Mouse (Mus musculus) embryonic facial prominence, embryonic 15.5 days (tissue): ENCODE data around the gene Rph3al. TPM values are rescaled to one million over a fixed set of nuclear protein-coding genes. Genes with fewer than 3 reads are reported as not detected.

Experiments
- ATAC-seq: fragments of 200-750 bp; cut with Nextera tagmentation; 2 replicates; pipeline ENCODE4 v1.8.0; 2017; ENCODE audit warnings: low read depth, moderate TSS enrichment; ENCODE audit not compliant: insufficient number of reproducible peaks, low FRiP score, low TSS enrichment
- H3K27ac ChIP-seq: fragments of 300-500 bp; sonication (generic); replicated peaks from 2 replicates; pipeline ENCODE4 v1.5.1; 2015; ENCODE audit warnings: mild to moderate bottlenecking, inconsistent platforms
- H3K27me3 ChIP-seq: fragments of 300-500 bp; sonication (generic); 2 replicates; pipeline ENCODE4 v1.6.1; 2015; ENCODE audit warnings: inconsistent platforms
- H3K36me3 ChIP-seq: fragments of 300-500 bp; sonication (generic); 2 replicates; pipeline ENCODE4 v1.6.1; 2015; ENCODE audit warnings: mild to moderate bottlenecking, inconsistent platforms
- H3K4me1 ChIP-seq: fragments of 300-500 bp; sonication (generic); 2 replicates; pipeline ENCODE4 v1.6.1; 2015; ENCODE audit warnings: inconsistent platforms
- H3K4me2 ChIP-seq: fragments of 300-500 bp; sonication (generic); replicated peaks from 2 replicates; pipeline ENCODE4 v1.6.1; 2015; ENCODE audit warnings: mild to moderate bottlenecking, inconsistent platforms
- H3K4me3 ChIP-seq: fragments of 300-500 bp; sonication (generic); replicated peaks from 2 replicates; pipeline ENCODE4 v1.5.1; 2015; ENCODE audit warnings: mild to moderate bottlenecking, inconsistent platforms
- H3K9ac ChIP-seq: fragments of 300-500 bp; sonication (generic); 2 replicates; pipeline ENCODE4 v1.6.1; 2015; ENCODE audit warnings: inconsistent platforms
- H3K9me3 ChIP-seq: fragments of 300-500 bp; sonication (generic); replicated peaks from 2 replicates; pipeline ENCODE4 v1.6.1; 2016; ENCODE audit warnings: inconsistent platforms
- WGBS: fragments of 180-500 bp; shearing (Covaris S2); methylation state at CpG from one replicate; pipeline ENCODE4 v1.1.7; 2015; 5-methylcytosine and 5-hydroxymethylcytosine counted together
- polyA plus RNA-seq: library from polyadenylated mRNA; unstranded; fragments of >200 nt; fragmentation: Nextera tagmentation; extraction: Ambion mirVana; gene quantifications from 2 replicates; pipeline ENCODE4 v1.2.1, GENCODE M21; 2015

The Rph3al gene
- polyA plus RNA-seq, 1 experiment from 2014 or later = 3.6 TPM

DNA sequence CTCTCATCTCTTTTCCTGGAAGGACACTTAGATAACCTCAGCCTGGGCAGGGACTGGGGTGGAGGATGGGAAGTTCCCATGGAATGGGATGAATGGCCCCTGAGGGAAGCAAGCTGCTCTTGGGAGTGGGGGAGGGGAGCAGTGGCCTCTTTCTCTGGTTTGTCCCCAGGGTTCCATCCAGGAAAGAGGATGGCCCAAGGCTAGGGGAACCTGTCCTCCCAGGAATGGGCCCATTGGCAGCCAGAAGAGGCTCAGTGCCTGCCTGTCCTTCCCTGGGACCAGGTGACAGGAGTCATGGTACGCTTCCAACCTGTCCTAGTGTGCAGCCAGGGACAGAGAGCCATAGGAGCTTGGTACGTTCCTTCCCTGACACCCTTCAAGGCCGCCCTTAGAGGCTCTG is 96.7 kb downstream of the Rph3al start:
- H3K4me1 ChIP-seq = 0 out of 2 replicates have a peak, but pooled peaks cover 9% of the 10 kb centered on the region
- no peak for ATAC-seq

DNA sequence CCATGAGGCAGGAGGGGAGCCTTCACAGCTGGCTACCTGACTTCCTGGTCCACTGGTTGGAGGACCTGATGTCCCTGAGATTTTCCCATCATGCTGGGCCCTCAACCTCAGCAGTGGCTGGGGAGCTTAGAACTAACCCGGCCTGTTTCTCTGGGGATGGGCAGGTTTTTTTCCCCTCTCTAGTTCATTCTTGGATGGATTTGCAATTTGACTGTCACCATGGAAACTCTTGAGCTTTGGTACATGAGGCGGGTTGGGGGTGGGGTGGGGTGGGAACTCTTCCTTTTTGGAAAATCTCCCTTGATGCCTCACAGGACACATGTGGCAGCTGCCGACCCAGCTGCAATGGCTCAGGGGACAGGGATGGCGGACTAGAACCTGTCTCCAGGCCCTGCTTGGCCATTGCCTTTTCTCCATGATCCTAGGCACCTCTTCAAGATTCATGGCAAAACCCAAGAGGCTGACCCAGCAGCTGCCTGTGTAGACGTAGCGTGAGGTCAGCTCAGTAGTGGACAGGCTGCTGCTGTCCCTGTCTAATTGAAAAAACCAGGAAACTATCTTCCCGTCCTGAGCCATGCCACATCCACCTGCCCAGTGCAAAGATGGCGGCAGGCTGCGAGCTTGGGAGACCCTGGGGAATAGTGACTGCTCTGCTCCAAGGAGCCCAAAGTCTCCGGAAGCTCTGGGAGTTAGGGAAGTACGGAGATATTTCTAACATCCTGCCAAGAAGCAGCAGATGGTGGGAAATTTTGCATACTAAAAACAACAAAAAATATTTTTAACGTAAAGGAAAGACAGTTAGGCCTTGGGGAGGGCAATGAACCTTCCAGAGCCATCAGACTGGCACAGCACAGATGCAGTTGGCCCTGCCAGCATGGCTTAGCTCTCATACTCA is 98.4 kb downstream of the Rph3al start:
- H3K36me3 ChIP-seq = no peaks in the 10 kb centered on the region
- H3K27me3 ChIP-seq = no peaks in the 10 kb centered on the region
- ATAC-seq = no peak
- H3K4me1 ChIP-seq = 0 out of 2 replicates have a peak, but pooled peaks cover 9% of the 10 kb centered on the region
- H3K4me3 ChIP-seq = no peak overlapping the region
- H3K9ac ChIP-seq = no peak overlapping the region
- H3K27ac ChIP-seq = no peak overlapping the region
- no peak overlapping the region for H3K4me2 ChIP-seq
- WGBS = 57% methylated on average over 12 of the region's 12 CpGs
- H3K9me3 ChIP-seq = no peaks in the 10 kb centered on the region

More for the DNA sequence above, 96.7 kb downstream of the Rph3al start:
- no peak overlapping the region for H3K4me2 ChIP-seq
- no peaks in the 10 kb centered on the region for H3K9me3 ChIP-seq
- no peaks in the 10 kb centered on the region for H3K27me3 ChIP-seq
- no peak overlapping the region for H3K27ac ChIP-seq
- H3K4me3 ChIP-seq = no peak overlapping the region
- no peaks in the 10 kb centered on the region for H3K36me3 ChIP-seq
- 78% methylated on average over 3 of the region's 3 CpGs for WGBS
- H3K9ac ChIP-seq = no peak overlapping the region

DNA sequence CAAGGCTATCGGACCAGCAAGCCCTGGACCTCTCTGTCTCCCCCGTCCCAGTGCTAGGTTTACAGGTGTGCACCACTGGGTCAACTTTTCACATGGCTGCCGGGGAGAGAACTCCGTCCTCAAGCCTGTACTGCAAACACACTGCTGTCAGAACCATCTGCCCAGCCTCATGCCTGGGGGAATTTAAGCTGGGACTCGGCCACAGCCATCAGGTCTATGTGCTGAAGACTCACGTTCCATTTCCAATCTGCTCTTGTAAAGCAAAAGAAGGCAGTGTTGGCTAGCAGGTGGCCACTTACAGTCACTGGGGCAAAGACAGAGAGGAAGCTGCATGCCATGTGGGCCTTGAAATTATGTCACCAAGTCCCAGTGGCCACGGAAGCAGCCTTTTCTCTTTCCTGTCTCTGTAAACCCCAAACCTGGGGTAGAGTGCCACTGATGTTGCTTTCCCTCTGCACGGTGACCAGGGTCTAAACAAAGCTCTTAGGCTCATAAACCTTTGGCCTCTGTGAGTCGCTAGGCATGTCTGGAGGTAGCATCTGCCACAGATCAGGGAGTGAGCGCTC is 99.3 kb downstream of the Rph3al start:
- Histone ChIP-seq H3K9me3 (no peaks in the 10 kb centered on the region), H3K27me3 (no peaks in the 10 kb centered on the region), H3K9ac (no peak overlapping the region), H3K27ac (no peak overlapping the region), H3K4me3 (no peak overlapping the region), H3K4me2 (no peak overlapping the region), H3K36me3 (no peaks in the 10 kb centered on the region), H3K4me1 (0 out of 2 replicates have a peak, but pooled peaks cover 9% of the 10 kb centered on the region)
- WGBS = 68% methylated on average over 10 of the region's 10 CpGs
- ATAC-seq = no peak

DNA sequence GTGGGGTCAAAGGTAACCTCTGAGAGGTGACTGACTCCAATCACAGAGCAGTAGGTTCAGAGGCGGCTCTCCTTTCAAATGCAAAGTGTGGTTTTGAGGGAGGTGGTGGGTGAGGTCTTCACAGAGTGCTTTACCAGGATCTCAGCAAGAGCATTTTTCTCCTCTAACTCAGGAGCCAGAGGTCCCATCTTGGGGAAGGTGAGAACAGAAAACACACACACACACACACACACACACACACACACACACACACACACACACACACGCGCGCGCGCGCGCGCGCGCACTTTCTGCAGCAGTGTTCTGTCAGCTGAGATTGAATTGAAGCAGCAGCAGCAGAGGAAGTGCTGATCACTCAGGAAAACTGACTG is 102.0 kb downstream of the Rph3al start:
- WGBS = 81% methylated on average over 11 of the region's 11 CpGs
- no peak for ATAC-seq
- H3K36me3 ChIP-seq = no peaks in the 10 kb centered on the region
- H3K9ac ChIP-seq = no peak overlapping the region
- no peak overlapping the region for H3K27ac ChIP-seq
- no peak overlapping the region for H3K4me3 ChIP-seq
- H3K9me3 ChIP-seq = no peaks in the 10 kb centered on the region
- no peak overlapping the region for H3K4me2 ChIP-seq
- H3K4me1 ChIP-seq = 0 out of 2 replicates have a peak, but pooled peaks cover 4% of the 10 kb centered on the region
- H3K27me3 ChIP-seq = no peaks in the 10 kb centered on the region

DNA sequence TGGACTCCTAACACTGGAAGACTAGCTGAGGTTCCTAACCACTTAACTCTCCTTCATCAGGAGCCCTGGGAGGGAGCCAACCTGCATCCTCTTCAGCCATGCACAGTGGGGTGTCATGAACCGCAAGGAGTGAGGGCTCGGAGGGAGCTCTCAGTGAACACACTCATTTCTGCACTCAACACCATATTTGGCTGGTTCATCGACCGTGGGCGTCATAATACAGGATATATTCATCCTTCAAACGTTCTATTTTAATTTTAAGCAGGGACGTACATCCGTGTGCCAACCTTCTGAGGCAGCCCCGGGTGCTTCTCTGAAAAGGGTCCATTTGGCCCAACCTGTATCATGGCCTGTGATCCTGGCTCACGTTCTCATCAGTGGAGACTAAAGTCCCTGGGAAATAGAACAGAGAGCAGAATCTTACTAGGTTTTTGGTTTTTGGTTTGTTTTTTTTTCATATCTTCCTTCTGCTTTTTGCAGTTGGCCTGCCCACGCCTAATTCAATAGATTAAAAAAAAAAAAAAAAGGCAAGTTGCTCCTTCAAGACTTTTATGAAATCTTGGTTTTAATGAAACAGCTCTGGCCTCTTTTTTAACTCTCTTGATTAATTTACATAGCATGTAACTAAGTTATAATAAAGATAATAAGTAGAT is 102.5 kb downstream of the Rph3al start:
- no peaks in the 10 kb centered on the region for H3K27me3 ChIP-seq
- ATAC-seq = no peak
- H3K27ac ChIP-seq = no peak overlapping the region
- no peak overlapping the region for H3K4me3 ChIP-seq
- H3K9me3 ChIP-seq = no peaks in the 10 kb centered on the region
- H3K4me2 ChIP-seq = no peak overlapping the region
- no peaks in the 10 kb centered on the region for H3K36me3 ChIP-seq
- H3K4me1 ChIP-seq = 0 out of 2 replicates have a peak, but pooled peaks cover 4% of the 10 kb centered on the region
- WGBS = 80% methylated on average over 11 of the region's 11 CpGs
- H3K9ac ChIP-seq = no peak overlapping the region

DNA sequence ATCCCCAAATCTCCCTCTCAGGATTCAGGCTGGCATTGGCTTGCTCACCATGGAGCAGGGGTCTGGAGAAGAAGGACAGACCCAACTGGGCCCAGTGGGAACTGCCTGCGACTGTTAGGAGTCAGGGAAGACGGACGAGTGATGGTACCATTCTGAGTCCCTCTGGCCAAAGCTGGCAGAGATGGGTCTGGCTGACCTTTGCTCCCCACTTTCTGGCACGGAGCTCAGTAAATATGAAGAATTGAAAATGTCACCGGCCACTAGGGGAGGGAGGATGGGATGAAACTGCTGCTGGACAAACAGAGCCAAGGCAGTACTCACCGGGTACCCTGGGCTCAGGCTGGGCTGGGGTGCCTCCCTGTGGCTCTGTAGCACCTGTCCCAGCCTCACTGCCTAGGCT is 105.1 kb downstream of the Rph3al start:
- Histone ChIP-seq H3K27me3 (no peaks in the 10 kb centered on the region), H3K4me3 (no peak overlapping the region), H3K36me3 (no peaks in the 10 kb centered on the region), H3K9me3 (no peaks in the 10 kb centered on the region), H3K9ac (no peak overlapping the region), H3K4me1 (no peaks in the 10 kb centered on the region), H3K4me2 (no peak overlapping the region), H3K27ac (no peak overlapping the region)
- no peak for ATAC-seq
- WGBS = 79% methylated on average over 6 of the region's 6 CpGs

DNA sequence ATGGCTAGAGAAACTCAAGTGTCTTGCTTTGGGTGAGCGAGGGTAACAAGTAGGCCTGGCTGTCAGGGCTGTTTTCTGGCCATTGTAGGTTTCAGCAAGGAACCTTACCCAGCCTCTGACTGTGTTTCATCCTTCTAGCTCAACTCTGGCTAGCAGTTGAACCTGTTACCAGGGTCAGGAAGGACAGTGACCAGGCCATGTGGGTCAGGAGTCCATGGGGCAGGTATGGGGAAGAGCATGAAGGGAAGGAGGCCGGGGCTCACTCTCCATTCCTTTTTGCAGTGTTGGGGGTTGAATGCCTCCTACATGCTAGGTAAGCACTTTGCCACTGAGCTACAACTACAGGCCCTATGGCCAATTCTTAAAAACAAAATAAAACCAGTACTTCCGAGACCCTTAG is 107.8 kb downstream of the Rph3al start:
- H3K4me3 ChIP-seq = no peak overlapping the region
- 89% methylated on average over 3 of the region's 3 CpGs for WGBS
- no peak overlapping the region for H3K27ac ChIP-seq
- ATAC-seq = no peak
- no peaks in the 10 kb centered on the region for H3K4me1 ChIP-seq
- H3K4me2 ChIP-seq = no peak overlapping the region
- no peaks in the 10 kb centered on the region for H3K27me3 ChIP-seq
- no peaks in the 10 kb centered on the region for H3K9me3 ChIP-seq
- no peaks in the 10 kb centered on the region for H3K36me3 ChIP-seq
- no peak overlapping the region for H3K9ac ChIP-seq

DNA sequence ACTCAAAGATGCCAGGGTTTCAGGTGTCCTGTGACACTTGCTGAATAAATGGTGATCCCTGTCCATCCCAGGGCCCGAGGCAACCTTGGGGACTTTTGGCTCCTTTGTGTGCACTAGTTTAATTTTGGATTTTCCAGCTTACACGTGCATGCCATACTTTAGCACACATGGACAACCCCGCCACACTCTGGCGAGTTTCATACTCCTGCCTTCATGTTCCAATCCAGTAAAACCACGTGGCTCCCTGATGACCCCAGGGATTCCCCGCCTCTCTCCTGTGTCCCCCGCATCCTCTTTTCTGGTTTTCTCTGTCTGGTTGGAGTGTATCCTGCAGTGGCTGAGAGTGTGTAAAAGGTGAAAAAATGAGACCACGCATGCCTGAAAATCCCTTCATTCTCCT is 110.8 kb downstream of the Rph3al start:
- WGBS = 67% methylated on average over 8 of the region's 8 CpGs
- H3K4me2 ChIP-seq = no peak overlapping the region
- ATAC-seq = no peak

DNA sequence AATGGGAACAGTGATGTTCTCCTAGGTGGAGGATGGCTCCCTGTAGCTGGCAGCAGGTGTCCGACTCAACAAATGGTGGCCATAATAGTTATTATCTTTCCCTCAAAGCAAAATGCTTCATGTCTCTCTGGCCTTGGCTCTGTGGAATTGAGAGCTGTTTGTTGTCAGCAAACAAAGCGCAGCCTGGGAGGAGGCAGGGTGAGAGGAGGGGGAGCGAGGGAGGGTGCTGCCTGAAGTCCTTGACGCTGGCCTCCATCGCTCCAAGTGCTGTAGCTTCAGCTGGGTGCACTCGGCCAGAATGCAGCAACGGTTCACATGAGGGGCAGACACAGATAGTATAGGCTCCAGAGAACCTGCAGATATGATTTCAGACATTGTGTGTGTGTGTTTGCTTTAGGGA is 114.7 kb downstream of the Rph3al start:
- H3K36me3 ChIP-seq = no peaks in the 10 kb centered on the region
- no peak overlapping the region for H3K4me2 ChIP-seq
- WGBS = 64% methylated on average over 7 of the region's 7 CpGs
- no peaks in the 10 kb centered on the region for H3K9me3 ChIP-seq
- H3K27me3 ChIP-seq = no peaks in the 10 kb centered on the region
- no peak overlapping the region for H3K27ac ChIP-seq
- H3K4me3 ChIP-seq = no peak overlapping the region
- no peak overlapping the region for H3K9ac ChIP-seq
- H3K4me1 ChIP-seq = no peaks in the 10 kb centered on the region
- no peak for ATAC-seq

More for the DNA sequence above, 110.8 kb downstream of the Rph3al start:
- Histone ChIP-seq H3K4me1 (no peaks in the 10 kb centered on the region), H3K27ac (no peak overlapping the region), H3K27me3 (no peaks in the 10 kb centered on the region), H3K9me3 (no peaks in the 10 kb centered on the region), H3K36me3 (no peaks in the 10 kb centered on the region), H3K9ac (no peak overlapping the region), H3K4me3 (no peak overlapping the region)

DNA sequence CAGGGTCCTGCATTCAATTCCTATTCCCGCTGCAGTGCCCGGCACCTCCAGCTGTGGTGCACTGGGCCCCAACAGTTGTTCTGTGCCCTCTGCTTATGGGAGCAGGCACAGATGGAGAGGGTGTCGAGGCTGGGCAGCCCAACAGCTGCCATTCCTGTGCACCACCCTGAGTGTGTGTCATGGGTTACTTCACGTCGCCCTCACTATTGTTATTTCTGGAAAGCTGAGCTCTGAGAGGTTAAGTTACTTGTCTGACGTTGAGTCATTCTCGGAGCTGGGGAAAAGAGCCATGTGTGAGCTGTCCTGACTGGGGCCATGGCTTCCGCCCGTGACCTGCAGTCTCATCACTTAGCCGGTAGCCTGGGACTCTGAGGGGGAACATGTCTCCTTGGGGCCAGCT is 125.1 kb downstream of the Rph3al start:
- no peaks in the 10 kb centered on the region for H3K36me3 ChIP-seq
- H3K4me2 ChIP-seq = no peak overlapping the region
- H3K9ac ChIP-seq = no peak overlapping the region
- H3K4me1 ChIP-seq = peaks cover 15% of the 10 kb centered on the region
- no peaks in the 10 kb centered on the region for H3K9me3 ChIP-seq
- H3K4me3 ChIP-seq = no peak overlapping the region
- H3K27ac ChIP-seq = 0 out of 2 replicates have a peak overlapping the region, but pooled peaks have one; percentile 17
- peak; percentile 27; the same call in 1 of the 2 replicates for ATAC-seq
- 53% methylated on average over 10 of the region's 10 CpGs for WGBS
- peaks cover 3% of the 10 kb centered on the region; the same call in 1 of the 2 replicates for H3K27me3 ChIP-seq

DNA sequence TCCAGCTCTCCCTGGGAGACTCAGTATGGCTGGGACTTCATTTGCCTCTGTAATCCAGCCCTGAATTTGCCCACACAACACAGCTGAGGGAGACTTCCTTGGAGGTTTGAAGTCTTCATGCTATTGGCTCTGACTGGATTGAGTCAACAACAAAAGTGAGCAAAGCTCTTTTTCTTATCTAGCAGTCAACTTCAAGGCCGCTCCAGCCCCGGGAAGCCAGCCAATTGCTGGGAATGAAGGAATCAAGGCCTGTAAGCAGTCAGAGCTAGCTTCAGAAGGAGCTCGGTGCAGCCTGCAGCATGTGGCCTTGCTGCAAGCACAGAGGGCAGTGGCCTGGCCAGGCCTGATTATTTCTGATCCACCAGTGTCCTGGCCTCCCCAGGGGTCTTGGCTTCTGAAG is 126.3 kb downstream of the Rph3al start:
- WGBS = 29% methylated on average over 3 of the region's 3 CpGs
- H3K9ac ChIP-seq = no peak overlapping the region

More for the DNA sequence above, 126.3 kb downstream of the Rph3al start:
- no peaks in the 10 kb centered on the region for H3K9me3 ChIP-seq
- ATAC-seq = peak; percentile 31; the same call in 1 of the 2 replicates
- H3K27ac ChIP-seq = peak overlapping the region; percentile 63; the same call in 1 of the 2 replicates
- no peaks in the 10 kb centered on the region for H3K36me3 ChIP-seq
- H3K4me1 ChIP-seq = peaks cover 15% of the 10 kb centered on the region
- no peak overlapping the region for H3K4me3 ChIP-seq
- no peaks in the 10 kb centered on the region for H3K27me3 ChIP-seq
- no peak overlapping the region for H3K4me2 ChIP-seq
